Mouse (Mus musculus) heart, postnatal 0 days (tissue): ENCODE results near the gene Nova2.

ENCODE experiments used
- CTCF ChIP-seq: IDR thresholded peaks from 2 replicates; pipeline ENCODE4 v1.5.1; 2016; ENCODE audit warnings: antibody characterized with exemption, control low read depth, low read depth
- EP300 ChIP-seq: IDR thresholded peaks from 2 replicates; pipeline ENCODE4 v1.6.1; 2016; ENCODE audit warnings: antibody characterized with exemption, low read depth

- TF ChIP-seq CTCF: no peak
- no peak for TF ChIP-seq EP300
Observed at GRCm38 (mm10) chr7:18893009-18893408, 32.7 kb upstream of the Nova2 start.
